Mouse (Mus musculus): ENCODE measurements around the gene Ddt.

The Ddt gene

DNA sequence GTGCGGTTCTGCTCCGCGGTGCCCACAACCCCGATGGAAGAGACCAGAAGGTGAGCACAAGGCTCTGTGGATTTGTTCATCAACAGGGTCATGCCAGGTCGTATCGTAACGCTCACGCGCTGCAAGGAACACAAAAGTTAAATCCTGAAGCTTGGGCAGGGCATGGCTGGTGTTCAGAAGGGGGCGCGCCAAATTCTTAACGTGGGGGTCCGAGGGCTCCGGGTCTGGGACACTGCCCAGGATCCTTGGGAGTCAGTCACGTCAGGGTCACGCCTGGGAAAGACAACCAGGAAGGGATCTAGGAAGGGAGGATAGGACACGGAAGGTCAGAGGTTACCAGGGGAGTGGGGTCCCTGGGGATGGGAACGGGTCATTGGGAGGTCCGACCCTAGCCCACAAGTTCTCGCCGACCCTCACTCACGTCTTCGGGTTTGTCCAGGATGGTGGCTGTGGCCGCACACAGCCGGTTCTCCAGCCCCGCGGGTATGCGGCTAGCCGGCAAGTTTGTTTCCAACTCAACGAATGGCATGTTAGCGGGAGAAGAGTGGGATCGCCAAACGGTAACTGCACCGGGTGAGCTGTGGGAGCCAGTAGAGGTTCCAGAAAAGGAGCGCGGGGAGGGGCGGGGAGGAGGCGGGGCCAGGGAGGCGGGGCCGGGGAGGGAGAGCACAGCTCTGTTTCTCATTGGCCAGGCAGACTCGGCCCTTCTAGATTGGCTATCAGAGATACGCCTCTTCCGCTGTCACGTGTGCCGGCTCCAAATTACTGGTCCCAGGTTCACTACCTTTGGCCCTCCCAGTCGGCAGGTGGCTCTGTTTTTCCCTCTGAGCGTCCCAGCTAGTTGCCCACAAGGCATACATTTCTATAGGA, at the start of gene Ddt:
Gene Ddt, minus strand, starts transcription at position 620 of the 870 bp plus-strand sequence.
- in situ Hi-C loops (cut with MboI, MseI) = no loop called here

- in situ Hi-C loops (cut with MboI, MseI) = no loop called here
Observed at GRCm38 (mm10) chr10:75822443-75822842, 49.2 kb upstream of the Ddt start, which contains the start of gene Gstt4. Gene Gstt4 (minus strand): TSS chr10:75822543.

- in situ Hi-C loops (cut with MboI, MseI) = no loop called here
Observed at GRCm38 (mm10) chr10:75819882-75820281, 46.7 kb upstream of the Ddt start.

DNA sequence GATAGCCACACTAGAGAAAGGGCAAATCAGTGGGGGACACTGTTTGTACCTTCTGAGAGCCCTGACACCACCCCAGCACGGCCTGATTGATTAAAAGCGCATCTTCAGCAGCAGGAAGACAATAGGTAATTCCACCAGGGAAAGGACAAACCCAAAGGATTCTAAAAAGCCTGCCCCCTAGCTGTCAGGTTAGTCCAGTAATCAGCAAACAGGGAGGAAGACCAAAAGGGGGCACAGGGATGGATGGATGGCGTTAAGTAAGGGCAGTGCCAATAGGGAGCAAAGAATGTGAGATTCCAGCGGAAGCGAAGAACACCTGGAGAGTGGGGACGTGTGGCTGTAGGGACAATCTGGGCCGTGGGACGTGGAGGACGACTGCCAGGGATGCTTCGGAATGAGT, 45.4 kb upstream of the Ddt start:
- in situ Hi-C loops (cut with MboI, MseI) = no loop called here

GRCm38 (mm10) chr10:75804217-75804616, 31.0 kb upstream of the Ddt start:
- in situ Hi-C loops (cut with MboI, MseI) = loop anchor here (10.0 kb wide), 1 partner anchor 1951 kb away; the partner anchor contains the start of genes Gm3233 and Gm9736

GRCm38 (mm10) chr10:75798176-75798696, 25.0 kb upstream of the Ddt start, which contains the start of gene Gstt1:
Gene Gstt1 (minus strand): TSS chr10:75798584.
- in situ Hi-C loops (cut with MboI, MseI) = no loop called here

GRCm38 (mm10) chr10:75797619-75798175, 24.5 kb upstream of the Ddt start:
- in situ Hi-C loops (cut with MboI, MseI) = no loop called here

- in situ Hi-C loops (cut with MboI, MseI) = no loop called here
Observed at GRCm38 (mm10) chr10:75796731-75797516, 23.7 kb upstream of the Ddt start.

- in situ Hi-C loops (cut with MboI, MseI) = no loop called here
Observed at GRCm38 (mm10) chr10:75794880-75795279, 21.7 kb upstream of the Ddt start.

GRCm38 (mm10) chr10:75790773-75791172, 17.6 kb upstream of the Ddt start:
- in situ Hi-C loops (cut with MboI, MseI) = no loop called here

DNA sequence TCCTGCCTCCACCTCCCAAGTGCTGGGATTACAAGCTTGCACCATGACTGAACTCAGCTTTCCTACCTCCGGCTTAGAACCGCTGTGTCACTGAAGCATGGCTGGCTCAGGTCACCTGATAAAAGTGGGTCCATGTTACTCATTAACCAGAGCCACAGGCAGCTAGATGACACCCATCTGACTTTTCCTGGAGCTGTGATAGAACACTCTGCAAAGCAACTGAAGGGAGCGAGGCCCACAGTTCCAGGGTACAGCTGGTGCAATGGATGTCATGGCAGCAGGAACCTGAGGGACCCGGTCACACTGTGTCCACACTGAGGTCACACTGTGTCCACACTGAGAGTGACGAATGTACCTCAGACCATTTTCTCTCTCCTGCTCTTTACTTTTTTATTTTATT, 16.6 kb upstream of the Ddt start:
- in situ Hi-C loops (cut with MboI, MseI) = no loop called here

- in situ Hi-C loops (cut with MboI, MseI) = no loop called here
Observed at GRCm38 (mm10) chr10:75789081-75789735, 16.0 kb upstream of the Ddt start.

DNA sequence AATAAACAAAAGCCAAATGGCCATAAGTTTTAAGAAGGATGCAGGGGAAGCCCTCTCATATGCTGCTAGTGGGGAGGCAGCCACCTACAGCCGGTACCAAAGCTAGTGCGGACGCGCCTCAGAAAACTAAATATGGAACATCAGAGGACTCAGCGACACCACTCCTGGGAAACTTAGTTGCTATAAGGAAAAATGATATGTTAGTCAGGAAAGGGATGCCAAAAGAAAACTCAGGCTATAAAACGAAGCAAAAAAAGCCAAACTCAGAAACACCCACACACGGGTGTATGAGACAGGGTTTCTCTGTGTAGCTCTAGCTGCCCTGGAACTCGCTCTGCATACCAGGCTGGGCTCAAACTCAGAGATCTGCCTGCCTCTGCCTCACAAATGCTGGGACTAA, 15.1 kb upstream of the Ddt start:
- in situ Hi-C loops (cut with MboI, MseI) = no loop called here

- in situ Hi-C loops (cut with MboI, MseI) = no loop called here
Observed at GRCm38 (mm10) chr10:75785442-75785841, 12.2 kb upstream of the Ddt start.

DNA sequence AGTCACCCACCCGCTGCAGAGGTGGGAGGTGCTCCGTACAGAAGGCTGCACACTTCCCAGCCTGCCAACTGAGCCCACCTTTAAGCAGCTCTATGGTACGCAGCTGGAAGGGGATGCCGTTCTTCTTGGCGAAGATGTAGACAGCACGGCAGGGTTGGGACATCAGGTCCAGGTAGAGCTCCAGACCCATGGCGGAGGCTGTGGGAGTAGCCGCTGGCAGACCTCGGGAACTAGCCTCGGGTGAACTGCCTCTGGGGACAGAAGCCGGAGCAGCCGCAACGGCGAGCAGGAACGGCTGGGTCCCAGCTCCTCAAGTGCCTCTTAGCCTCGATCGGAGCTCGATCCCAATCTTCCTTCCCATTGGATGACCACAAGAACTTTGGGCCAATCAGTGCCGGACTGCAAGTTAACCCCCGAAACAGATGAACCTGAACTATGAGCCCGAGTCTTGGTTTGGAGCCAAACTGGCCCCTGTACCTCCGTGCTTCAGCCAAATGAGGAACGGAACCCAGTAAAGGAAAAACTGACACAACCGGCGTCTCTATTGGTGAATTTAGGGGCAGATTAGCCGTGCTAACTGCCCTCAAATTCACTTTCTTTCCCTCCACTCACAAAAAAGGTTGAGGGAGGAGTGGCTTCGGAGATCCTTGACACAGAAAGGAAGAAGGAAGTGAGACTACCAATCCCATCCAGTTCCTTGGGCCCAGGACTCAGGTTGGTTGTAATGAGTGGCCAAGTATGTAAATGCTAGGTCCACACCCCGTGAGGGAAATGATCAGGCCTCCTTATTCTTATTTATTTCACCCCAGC, 7.8 kb upstream of the Ddt start, which contains the start of the genes Gm20441 and Gstt3:
Gene Gm20441, minus strand, starts transcription at position 186 of the 810 bp plus-strand sequence.
Gene Gstt3, minus strand, starts transcription at position 646 of the 810 bp plus-strand sequence.
- in situ Hi-C loops (cut with MboI, MseI) = no loop called here

GRCm38 (mm10) chr10:75779206-75780174, 6.3 kb upstream of the Ddt start:
- in situ Hi-C loops (cut with MboI, MseI) = no loop called here

GRCm38 (mm10) chr10:75777885-75778284, 4.7 kb upstream of the Ddt start:
- in situ Hi-C loops (cut with MboI, MseI) = no loop called here

- in situ Hi-C loops (cut with MboI, MseI) = no loop called here
Observed at GRCm38 (mm10) chr10:75776562-75776961, 3.3 kb upstream of the Ddt start.

DNA sequence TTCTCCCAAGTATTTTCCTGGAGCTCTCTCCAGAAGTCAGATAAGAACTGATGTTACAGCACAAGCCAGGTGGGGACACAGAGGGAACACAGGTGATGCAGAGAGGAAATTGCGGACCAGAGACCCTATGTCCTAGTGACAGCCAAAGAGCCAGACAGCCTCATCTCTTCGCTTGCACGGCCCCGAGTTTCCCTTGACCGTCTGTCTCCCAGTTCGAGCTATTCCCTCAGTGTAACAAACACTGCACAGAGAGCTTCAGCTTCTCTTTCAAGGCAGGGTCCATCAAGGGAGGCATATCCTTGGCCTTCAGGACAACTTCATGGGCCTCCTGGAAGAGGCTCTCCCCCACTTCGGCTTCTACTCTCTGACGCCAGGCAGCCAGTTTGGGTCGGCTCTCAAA, 1.4 kb upstream of the Ddt start:
- in situ Hi-C loops (cut with MboI, MseI) = no loop called here
